Comparison of ENCODE assay signal across 8 mouse cellular contexts in the genomic region with DNA sequence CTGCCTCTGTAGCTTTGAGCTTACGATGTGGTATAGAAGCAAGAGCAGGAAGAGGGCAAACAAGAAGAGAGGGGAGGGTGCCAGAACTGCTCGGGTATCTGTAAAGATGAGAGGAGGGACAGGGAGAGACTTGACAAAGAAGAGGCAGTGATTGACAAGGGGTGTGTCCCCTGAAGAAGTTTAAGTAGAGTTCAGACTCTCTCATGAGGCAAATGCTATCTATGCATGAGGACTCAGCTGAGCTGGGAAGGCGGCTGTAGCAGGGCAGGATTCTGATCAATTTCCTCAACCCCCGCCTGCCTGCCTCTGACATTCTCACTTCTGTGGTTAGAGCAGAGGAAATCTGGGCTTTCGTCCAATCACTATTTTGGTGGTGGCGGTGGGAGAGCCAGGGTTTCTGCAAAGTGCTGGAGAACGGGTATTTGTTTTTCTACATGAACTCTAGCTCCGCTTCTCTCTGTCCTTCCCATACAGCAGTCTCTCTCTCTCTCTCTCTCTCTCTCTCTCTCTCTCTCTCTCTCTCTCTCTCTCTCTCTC. TPM values are rescaled to one million over a fixed set of nuclear protein-coding genes. Genes with fewer than 3 reads are reported as not detected.
DNase-seq lines count a peak whose midpoint lies in the region; ATAC-seq and TF ChIP-seq lines count a peak whose summit lies in the region.

No protein-coding gene starts in this region.

- ATAC-seq in heart, embryonic 14.5 days (ENCODE audit: insufficient number of reproducible peaks, insufficient read depth, low FRiP score, low read depth) = peak; percentile 79
- peak; percentile 61 for ATAC-seq in kidney, postnatal 0 days (replicated peaks; ENCODE audit: low FRiP score, low read depth)
- ATAC-seq in liver, embryonic 11.5 days (replicated peaks; ENCODE audit: low FRiP score) = no peak

- WGBS in forebrain, embryonic 10.5 days = 12% methylated on average over 8 of the region's 8 CpGs
- WGBS in heart, embryonic 14.5 days = under 1% methylated on average over 8 of the region's 8 CpGs
- WGBS in kidney, postnatal 0 days = 5% methylated on average over 8 of the region's 8 CpGs
- WGBS in liver, embryonic 11.5 days = 3% methylated on average over 8 of the region's 8 CpGs

- H3K9ac ChIP-seq in heart, embryonic 14.5 days (ENCODE audit: low read length) = peak overlapping the region; percentile 70
- H3K9ac ChIP-seq in kidney, postnatal 0 days (ENCODE audit: low read depth, low read length) = 0 out of 2 replicates have a peak overlapping the region, but pooled peaks have one; percentile 35
- no peak overlapping the region for H3K9ac ChIP-seq in liver, embryonic 11.5 days (ENCODE audit: low read depth, low read length)

- peak overlapping the region; percentile 43 for H3K4me3 ChIP-seq in forebrain, embryonic 10.5 days
- H3K4me3 ChIP-seq in heart, embryonic 14.5 days (ENCODE audit: control insufficient read depth in 1 of 2, insufficient read depth in 1 of 2, low read depth in 1 of 2, low read length in 2 of 2) = peak overlapping the region; percentile 8 to 29
- peak overlapping the region; percentile 16; the same call in 1 of the 2 replicates for H3K4me3 ChIP-seq in kidney, postnatal 0 days (replicated peaks; ENCODE audit: low read depth, low read length)
- no peak overlapping the region for H3K4me3 ChIP-seq in liver, embryonic 11.5 days (ENCODE audit: low read depth, low read length)

- peak overlapping the region; percentile 76 for H3K27ac ChIP-seq in forebrain, embryonic 10.5 days
- H3K27ac ChIP-seq in heart, embryonic 14.5 days (replicated peaks in 1 of 2; ENCODE audit: control insufficient read depth in 1 of 2, insufficient read depth in 1 of 2, low read depth in 2 of 2, low read length in 2 of 2) = peak overlapping the region; percentile 97 to 98
- H3K27ac ChIP-seq in kidney, postnatal 0 days = peak overlapping the region; percentile 89
- peak overlapping the region; percentile 69; the same call in 1 of the 2 replicates for H3K27ac ChIP-seq in liver, embryonic 11.5 days (ENCODE audit: low read depth, low read length)

- peaks cover 19% of the 10 kb centered on the region for H3K4me1 ChIP-seq in forebrain, embryonic 10.5 days
- H3K4me1 ChIP-seq in heart, embryonic 14.5 days (ENCODE audit: control insufficient read depth in 2 of 2, insufficient read depth in 2 of 2, low read length in 2 of 2) = peaks cover 4 to 13% of the 10 kb centered on the region in 2 experiments
- H3K4me1 ChIP-seq in kidney, postnatal 0 days (replicated peaks; ENCODE audit: insufficient read depth, low read length) = peaks cover 11% of the 10 kb centered on the region
- H3K4me1 ChIP-seq in liver, embryonic 11.5 days (replicated peaks; ENCODE audit: control insufficient read depth, insufficient read depth, low read length) = peaks cover 4% of the 10 kb centered on the region

- DNase-seq in ovary, adult 18-20 months (ENCODE audit: low spot score) = peak; percentile 75
- no peak for DNase-seq in ovary, postnatal 10 days (ENCODE audit: low spot score)
- DNase-seq in forebrain, embryonic 10.5 days (ENCODE audit: extremely low spot score, low spot score) = no peak
- peak; percentile 95 for DNase-seq in kidney, postnatal 0 days (ENCODE audit: low spot score)
- no peak for DNase-seq in liver, embryonic 11.5 days (ENCODE audit: low spot score)
- peak; percentile 76 for DNase-seq in naive thymus-derived CD4-positive, alpha-beta T cell, adult 2 months (ENCODE audit: low read depth)
- DNase-seq in urinary bladder, adult 18-20 months (ENCODE audit: low spot score in 2 of 2) = no peak

- no peaks in the 10 kb centered on the region for H3K9me3 ChIP-seq in forebrain, embryonic 10.5 days
- no peaks in the 10 kb centered on the region for H3K9me3 ChIP-seq in heart, embryonic 14.5 days (ENCODE audit: control insufficient read depth, low read length)
- H3K9me3 ChIP-seq in kidney, postnatal 0 days (replicated peaks; ENCODE audit: low read length) = no peaks in the 10 kb centered on the region
- H3K9me3 ChIP-seq in liver, embryonic 11.5 days (ENCODE audit: control insufficient read depth, low read length) = no peaks in the 10 kb centered on the region

- TF ChIP-seq CTCF in kidney, postnatal 0 days (IDR thresholded peaks at IDR 0.05; ENCODE audit: low read depth) = no peak

- H3K36me3 ChIP-seq in forebrain, embryonic 10.5 days (replicated peaks) = peaks cover 14% of the 10 kb centered on the region
- no peaks in the 10 kb centered on the region for H3K36me3 ChIP-seq in heart, embryonic 14.5 days (ENCODE audit: control insufficient read depth, insufficient read depth, low read length)
- H3K36me3 ChIP-seq in kidney, postnatal 0 days (ENCODE audit: insufficient read depth, low read length) = 0 out of 2 replicates have a peak, but pooled peaks cover 6% of the 10 kb centered on the region
- H3K36me3 ChIP-seq in liver, embryonic 11.5 days (ENCODE audit: control insufficient read depth, insufficient read depth, low read length) = no peaks in the 10 kb centered on the region

- H3K4me2 ChIP-seq in heart, embryonic 14.5 days (ENCODE audit: low read length) = peak overlapping the region; percentile 60
- H3K4me2 ChIP-seq in kidney, postnatal 0 days (ENCODE audit: low read length) = peak overlapping the region; percentile 46
- peak overlapping the region; percentile 42 for H3K4me2 ChIP-seq in liver, embryonic 11.5 days

- 0 out of 2 replicates have a peak, but pooled peaks cover 3% of the 10 kb centered on the region for H3K27me3 ChIP-seq in forebrain, embryonic 10.5 days (ENCODE audit: poor library complexity, severe bottlenecking)
- H3K27me3 ChIP-seq in heart, embryonic 14.5 days (ENCODE audit: control insufficient read depth, insufficient read depth, low read length) = no peaks in the 10 kb centered on the region
- H3K27me3 ChIP-seq in kidney, postnatal 0 days (ENCODE audit: insufficient read depth, low read length) = no peaks in the 10 kb centered on the region
- H3K27me3 ChIP-seq in liver, embryonic 11.5 days (replicated peaks; ENCODE audit: control insufficient read depth, insufficient read depth, low read length) = peaks cover 7% of the 10 kb centered on the region; the same call in 1 of the 2 replicates

RNA-seq across cellular contexts. Expression of a gene that starts 7.5 kb away (rescaled TPM):
- 60.5 and 65.2 TPM in 2 replicates for polyA plus RNA-seq in forebrain, embryonic 10.5 days (2016; fragmentation: Nextera tagmentation; extraction: Ambion mirVana)
- polyA plus RNA-seq in heart, embryonic 14.5 days (2014; fragmentation: Nextera tagmentation; extraction: Ambion mirVana) = 52.8 and 55.6 TPM in 2 replicates
- 63.9 and 72.0 TPM in 2 replicates for polyA plus RNA-seq in kidney, postnatal 0 days (2015; fragmentation: Nextera tagmentation; extraction: Ambion mirVana)
- 49.0 and 50.6 TPM in 2 replicates for polyA plus RNA-seq in liver, embryonic 11.5 days (2014; fragmentation: Nextera tagmentation; extraction: Ambion mirVana)

RNA-seq across cellular contexts. Expression of a gene that starts 11.5 kb away (rescaled TPM):
- polyA plus RNA-seq in forebrain, embryonic 10.5 days (2016; fragmentation: Nextera tagmentation; extraction: Ambion mirVana) = 270 and 274 TPM in 2 replicates
- 541 and 561 TPM in 2 replicates for polyA plus RNA-seq in heart, embryonic 14.5 days (2014; fragmentation: Nextera tagmentation; extraction: Ambion mirVana)
- polyA plus RNA-seq in kidney, postnatal 0 days (2015; fragmentation: Nextera tagmentation; extraction: Ambion mirVana) = 375 and 405 TPM in 2 replicates
- polyA plus RNA-seq in liver, embryonic 11.5 days (2014; fragmentation: Nextera tagmentation; extraction: Ambion mirVana) = 256 and 262 TPM in 2 replicates

RNA-seq across cellular contexts. Expression of a gene that starts 12.4 kb away (rescaled TPM):
- polyA plus RNA-seq in forebrain, embryonic 10.5 days (2016; fragmentation: Nextera tagmentation; extraction: Ambion mirVana) = 9.3 and 10.8 TPM in 2 replicates
- polyA plus RNA-seq in heart, embryonic 14.5 days (2014; fragmentation: Nextera tagmentation; extraction: Ambion mirVana) = 2.8 and 3.0 TPM in 2 replicates
- polyA plus RNA-seq in kidney, postnatal 0 days (2015; fragmentation: Nextera tagmentation; extraction: Ambion mirVana) = 5.2 and 7.0 TPM in 2 replicates
- 1.6 and 2.0 TPM in 2 replicates for polyA plus RNA-seq in liver, embryonic 11.5 days (2014; fragmentation: Nextera tagmentation; extraction: Ambion mirVana)

RNA-seq across cellular contexts. Expression of a gene that starts 18.3 kb away (rescaled TPM):
- 51.5 and 58.0 TPM in 2 replicates for polyA plus RNA-seq in forebrain, embryonic 10.5 days (2016; fragmentation: Nextera tagmentation; extraction: Ambion mirVana)
- 42.9 and 44.8 TPM in 2 replicates for polyA plus RNA-seq in heart, embryonic 14.5 days (2014; fragmentation: Nextera tagmentation; extraction: Ambion mirVana)
- polyA plus RNA-seq in kidney, postnatal 0 days (2015; fragmentation: Nextera tagmentation; extraction: Ambion mirVana) = 46.4 and 48.2 TPM in 2 replicates
- 131 and 133 TPM in 2 replicates for polyA plus RNA-seq in liver, embryonic 11.5 days (2014; fragmentation: Nextera tagmentation; extraction: Ambion mirVana)

RNA-seq across cellular contexts. Expression of a gene that starts 25.1 kb away (rescaled TPM):
- polyA plus RNA-seq in forebrain, embryonic 10.5 days (2016; fragmentation: Nextera tagmentation; extraction: Ambion mirVana) = 94.1 and 95.9 TPM in 2 replicates
- polyA plus RNA-seq in heart, embryonic 14.5 days (2014; fragmentation: Nextera tagmentation; extraction: Ambion mirVana) = 43.2 and 45.5 TPM in 2 replicates
- 59.4 and 63.3 TPM in 2 replicates for polyA plus RNA-seq in kidney, postnatal 0 days (2015; fragmentation: Nextera tagmentation; extraction: Ambion mirVana)
- 51.0 and 53.1 TPM in 2 replicates for polyA plus RNA-seq in liver, embryonic 11.5 days (2014; fragmentation: Nextera tagmentation; extraction: Ambion mirVana)

Comparison
In these comparisons a context has a peak if more than half of its experiments do, and no peak if none do; other contexts are left out.
1. DNase-seq: peak in ovary, adult 18-20 months (single experiment), kidney, postnatal 0 days (single experiment) and naive thymus-derived CD4-positive, alpha-beta T cell, adult 2 months (single experiment); none in ovary, postnatal 10 days (single experiment), forebrain, embryonic 10.5 days (single experiment), liver, embryonic 11.5 days (single experiment) and urinary bladder, adult 18-20 months (0 of 2).
2. Peak in every context shown above with its lines, with median percentiles within 50 percentile points of each other: H3K27ac ChIP-seq and H3K4me2 ChIP-seq.